Mouse (Mus musculus) stomach, postnatal 0 days (tissue): ENCODE results near the gene Tle4. TPM values are rescaled to one million over a fixed set of nuclear protein-coding genes. Genes with fewer than 3 reads are reported as not detected.

ENCODE experiments used
- ATAC-seq: fragments of 200-750 bp; cut with Nextera tagmentation; 2 replicates; pipeline ENCODE4 v1.8.0; 2017; ENCODE audit not compliant: low FRiP score, low TSS enrichment
- DNase-seq: peaks from one replicate; pipeline ENCODE4 v3.0.0-alpha.2; 2016; ENCODE audit warnings: low spot score
- H3K27ac ChIP-seq: fragments of 300-500 bp; sonication (generic); replicated peaks from 2 replicates; pipeline ENCODE4 v1.5.1; 2014; ENCODE audit warnings: mild to moderate bottlenecking, control low read depth
- H3K27me3 ChIP-seq: fragments of 300-500 bp; sonication (generic); 2 replicates; pipeline ENCODE4 v1.6.1; 2014; ENCODE audit warnings: low read length; ENCODE audit not compliant: control insufficient read depth, insufficient read depth
- H3K36me3 ChIP-seq: fragments of 300-500 bp; sonication (generic); 2 replicates; pipeline ENCODE4 v1.6.1; 2014; ENCODE audit warnings: low read length, mixed read lengths; ENCODE audit not compliant: control insufficient read depth, insufficient read depth
- H3K4me1 ChIP-seq: fragments of 300-500 bp; sonication (generic); replicated peaks from 2 replicates; pipeline ENCODE4 v1.6.1; 2014; ENCODE audit warnings: antibody characterized with exemption; ENCODE audit not compliant: control insufficient read depth, insufficient read depth
- H3K4me2 ChIP-seq: fragments of 300-500 bp; sonication (generic); replicated peaks from 2 replicates; pipeline ENCODE4 v1.6.1; 2014; ENCODE audit warnings: low read depth, mild to moderate bottlenecking, control low read depth, moderate library complexity
- H3K4me3 ChIP-seq: fragments of 300-500 bp; sonication (generic); 2 replicates; pipeline ENCODE4 v1.5.1; 2014; ENCODE audit warnings: low read depth, low read length, control low read depth
- H3K9ac ChIP-seq: fragments of 300-500 bp; sonication (generic); 2 replicates; pipeline ENCODE4 v1.6.1; 2014; ENCODE audit warnings: mild to moderate bottlenecking, low read length, control low read depth, mixed read lengths
- H3K9me3 ChIP-seq: fragments of 300-500 bp; sonication (generic); 2 replicates; pipeline ENCODE4 v1.6.1; 2016; ENCODE audit warnings: low read length; ENCODE audit not compliant: control insufficient read depth
- CTCF ChIP-seq: IDR thresholded peaks from 2 replicates; pipeline ENCODE4 v1.5.1; 2016; ENCODE audit warnings: antibody characterized with exemption, low read depth, mild to moderate bottlenecking, moderate library complexity
- EP300 ChIP-seq: optimal IDR thresholded peaks from 2 replicates; pipeline ENCODE3; 2016; ENCODE audit warnings: antibody characterized with exemption
- WGBS: fragments of 180-500 bp; shearing (Covaris S2); extraction: QIAGEN DNeasy Blood & Tissue Kit; methylation state at CpG from one replicate; pipeline ENCODE4 v1.1.7; 2014; 5-methylcytosine and 5-hydroxymethylcytosine counted together
- polyA plus RNA-seq: library from polyadenylated mRNA; unstranded; fragments of >200 nt; fragmentation: Nextera tagmentation; extraction: Ambion mirVana; gene quantifications from 2 replicates; pipeline ENCODE4 v1.2.1, GENCODE M21; 2015

Tle4 gene
- polyA plus RNA-seq, 1 experiment from 2014 or later = 5.1 TPM

- Histone ChIP-seq H3K9me3 (no peaks in the 10 kb centered on the region), H3K4me2 (no peak overlapping the region), H3K4me1 (no peaks in the 10 kb centered on the region), H3K27me3 (no peaks in the 10 kb centered on the region), H3K9ac (no peak overlapping the region), H3K27ac (no peak overlapping the region), H3K4me3 (no peak overlapping the region), H3K36me3 (no peaks in the 10 kb centered on the region)
- DNase-seq (no peak), ATAC-seq (no peak)
- TF ChIP-seq EP300 = no peak
- TF ChIP-seq CTCF = no peak
- 52% methylated on average over 2 of the region's 2 CpGs for WGBS
Observed at GRCm38 (mm10) chr19:14507911-14508310, 89.9 kb downstream of the Tle4 start.

GRCm38 (mm10) chr19:14506875-14507670, 90.8 kb downstream of the Tle4 start:
- 78% methylated on average over 3 of the region's 3 CpGs for WGBS
- Histone ChIP-seq H3K27ac (no peak overlapping the region), H3K9me3 (no peaks in the 10 kb centered on the region), H3K4me2 (no peak overlapping the region), H3K4me1 (no peaks in the 10 kb centered on the region), H3K36me3 (no peaks in the 10 kb centered on the region), H3K27me3 (no peaks in the 10 kb centered on the region), H3K4me3 (no peak overlapping the region), H3K9ac (no peak overlapping the region)
- no peak for TF ChIP-seq CTCF
- no peak for DNase-seq
- no peak for ATAC-seq

DNA sequence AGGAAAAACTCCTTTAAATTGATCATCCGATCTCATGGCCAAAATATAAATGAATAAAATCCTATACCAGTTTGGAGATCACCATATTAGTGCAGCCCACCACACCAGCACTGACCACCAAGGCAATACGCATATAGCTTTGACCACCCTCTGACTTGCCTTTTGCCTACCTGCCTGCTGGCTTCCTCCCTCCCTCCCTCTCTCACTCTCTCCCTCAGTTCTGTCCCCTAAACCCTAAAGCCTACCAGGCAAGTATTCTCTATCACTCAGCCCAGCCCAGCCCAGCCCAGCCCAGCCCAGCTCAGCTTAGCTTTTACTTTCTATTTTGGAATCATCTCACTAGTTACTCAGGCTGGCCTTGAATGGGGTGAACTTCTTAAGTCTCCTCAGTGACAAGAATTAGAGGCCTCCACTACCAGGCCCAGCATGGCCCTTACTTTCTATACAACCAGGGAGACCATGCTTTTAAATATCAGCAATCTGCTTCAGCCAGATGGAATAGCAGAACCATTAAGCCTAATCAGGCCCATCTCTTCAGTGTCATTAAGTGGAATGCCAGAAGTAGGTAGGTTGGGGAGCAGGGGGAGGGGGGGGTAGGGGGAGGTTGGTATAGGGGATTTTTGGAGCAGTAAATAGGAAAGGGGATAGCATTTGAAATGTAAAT, 91.8 kb downstream of the Tle4 start:
- no peak overlapping the region for H3K4me3 ChIP-seq
- H3K4me1 ChIP-seq = no peaks in the 10 kb centered on the region
- no peak overlapping the region for H3K27ac ChIP-seq
- no peak for DNase-seq
- no peaks in the 10 kb centered on the region for H3K27me3 ChIP-seq
- ATAC-seq = no peak
- WGBS = 94% methylated on average over 2 of the region's 2 CpGs
- H3K9me3 ChIP-seq = no peaks in the 10 kb centered on the region
- TF ChIP-seq EP300 (no peak), CTCF (no peak)
- H3K36me3 ChIP-seq = no peaks in the 10 kb centered on the region
- no peak overlapping the region for H3K9ac ChIP-seq
- no peak overlapping the region for H3K4me2 ChIP-seq

DNA sequence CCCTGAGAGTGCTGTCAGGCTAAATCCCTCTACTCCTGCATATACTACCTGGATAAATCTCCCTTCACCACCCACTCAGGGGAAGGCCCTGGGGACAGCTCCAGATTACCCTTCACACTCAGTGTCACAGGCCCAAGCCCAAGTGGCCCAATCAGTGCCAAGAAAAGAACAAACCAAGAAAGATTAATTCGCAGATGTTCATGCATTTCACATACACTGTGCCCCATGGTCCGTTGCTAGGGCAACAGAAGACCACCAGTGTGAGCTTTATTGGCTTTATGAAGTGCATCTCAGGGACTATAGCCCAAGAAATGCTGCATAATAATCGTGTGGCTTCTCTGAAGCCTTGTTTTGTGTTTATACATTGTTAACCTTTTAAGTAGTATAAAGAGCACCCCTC, 92.5 kb downstream of the Tle4 start:
- ATAC-seq (no peak), DNase-seq (no peak)
- H3K4me3 ChIP-seq = no peak overlapping the region
- no peak overlapping the region for H3K27ac ChIP-seq
- H3K36me3 ChIP-seq = no peaks in the 10 kb centered on the region
- no peak overlapping the region for H3K9ac ChIP-seq
- no peaks in the 10 kb centered on the region for H3K9me3 ChIP-seq
- H3K4me1 ChIP-seq = no peaks in the 10 kb centered on the region
- 77% methylated on average over 3 of the region's 3 CpGs for WGBS
- no peak overlapping the region for H3K4me2 ChIP-seq
- no peaks in the 10 kb centered on the region for H3K27me3 ChIP-seq
- no peak for TF ChIP-seq CTCF
- TF ChIP-seq EP300 = no peak

- 74% methylated on average over 6 of the region's 6 CpGs for WGBS
- no peak for ATAC-seq
Observed at GRCm38 (mm10) chr19:14503862-14504261, 94.0 kb downstream of the Tle4 start.

DNA sequence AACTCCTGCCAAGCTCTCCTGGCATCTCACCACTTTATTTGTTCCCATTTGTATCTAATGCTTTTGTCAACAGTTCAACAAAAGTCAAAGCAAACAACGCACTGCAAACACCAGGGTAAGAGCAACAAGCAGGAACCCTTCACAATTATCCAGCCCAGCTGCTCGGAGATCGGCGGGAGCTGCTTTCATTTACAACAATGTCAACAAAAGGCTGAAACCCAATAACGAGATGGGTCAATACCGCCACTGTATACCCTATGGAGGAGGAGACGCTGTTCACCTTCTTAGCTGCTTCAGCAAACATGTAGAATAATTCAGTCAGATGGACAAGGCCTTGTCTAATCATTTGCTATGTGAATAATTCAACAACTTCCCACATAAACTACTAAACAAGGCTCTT, 95.6 kb downstream of the Tle4 start:
- no peak overlapping the region for H3K9ac ChIP-seq
- TF ChIP-seq EP300 (no peak), CTCF (no peak)
- H3K27me3 ChIP-seq = no peaks in the 10 kb centered on the region
- DNase-seq = peak; percentile 30
- no peak overlapping the region for H3K27ac ChIP-seq
- no peak for ATAC-seq
- H3K9me3 ChIP-seq = no peaks in the 10 kb centered on the region
- H3K4me1 ChIP-seq = no peaks in the 10 kb centered on the region
- no peak overlapping the region for H3K4me2 ChIP-seq
- H3K4me3 ChIP-seq = no peak overlapping the region
- 34% methylated on average over 7 of the region's 7 CpGs for WGBS
- no peaks in the 10 kb centered on the region for H3K36me3 ChIP-seq

More at GRCm38 (mm10) chr19:14503862-14504261, 94.0 kb downstream of the Tle4 start:
- no peak overlapping the region for H3K4me2 ChIP-seq
- H3K27ac ChIP-seq = no peak overlapping the region
- no peak for DNase-seq
- no peaks in the 10 kb centered on the region for H3K9me3 ChIP-seq
- H3K4me3 ChIP-seq = no peak overlapping the region
- no peak overlapping the region for H3K9ac ChIP-seq
- TF ChIP-seq CTCF = no peak
- no peak for TF ChIP-seq EP300
- no peaks in the 10 kb centered on the region for H3K4me1 ChIP-seq
- H3K36me3 ChIP-seq = no peaks in the 10 kb centered on the region
- no peaks in the 10 kb centered on the region for H3K27me3 ChIP-seq
